Mouse (Mus musculus): ENCODE results near the gene Phtf2.
"Not testable (repeated sequence)": the region's sequence is repeated elsewhere in the genome, so short reads cannot be mapped to it uniquely, and the experiment has no call there.

Phtf2 gene

GRCm38 (mm10) chr5:20864216-20864969 is 17.5 kb downstream of the Phtf2 start:
- DNase-seq: no peak

GRCm38 (mm10) chr5:20861901-20862300 is 20.0 kb downstream of the Phtf2 start:
- no peak for DNase-seq

GRCm38 (mm10) chr5:20860565-20860964 is 21.4 kb downstream of the Phtf2 start:
- DNase-seq: no peak

- DNase-seq: no peak
Observed at GRCm38 (mm10) chr5:20858404-20858803, 23.5 kb downstream of the Phtf2 start.

GRCm38 (mm10) chr5:20855066-20855465 is 26.9 kb downstream of the Phtf2 start:
- no peak for DNase-seq

- DNase-seq: no peak
Observed at GRCm38 (mm10) chr5:20847010-20847409, 34.9 kb downstream of the Phtf2 start.

- no peak for DNase-seq
Observed at GRCm38 (mm10) chr5:20843816-20844215, 38.1 kb downstream of the Phtf2 start.

- no peak for DNase-seq
Observed at GRCm38 (mm10) chr5:20843405-20843804, 38.5 kb downstream of the Phtf2 start.

- no peak for DNase-seq
Observed at GRCm38 (mm10) chr5:20837082-20837481, 44.8 kb downstream of the Phtf2 start.

- DNase-seq: no peak
Observed at GRCm38 (mm10) chr5:20834399-20834798, 47.5 kb downstream of the Phtf2 start.

GRCm38 (mm10) chr5:20831433-20831832 is 50.5 kb downstream of the Phtf2 start:
- DNase-seq: no peak

GRCm38 (mm10) chr5:20830717-20831116 is 51.2 kb downstream of the Phtf2 start:
- no peak for DNase-seq

GRCm38 (mm10) chr5:20821647-20822046 is 60.3 kb downstream of the Phtf2 start:
- no peak for DNase-seq

- no peak for DNase-seq
Observed at GRCm38 (mm10) chr5:20821122-20821521, 60.8 kb downstream of the Phtf2 start.

GRCm38 (mm10) chr5:20815094-20815493 is 66.8 kb downstream of the Phtf2 start:
- no peak for DNase-seq

GRCm38 (mm10) chr5:20810449-20810848 is 71.5 kb downstream of the Phtf2 start:
- DNase-seq: no peak

GRCm38 (mm10) chr5:20795932-20796331 is 86.0 kb downstream of the Phtf2 start:
- no peak for DNase-seq

- DNase-seq: no peak
Observed at GRCm38 (mm10) chr5:20791793-20792554, 90.0 kb downstream of the Phtf2 start.

- DNase-seq: not testable (repeated sequence)
Observed at GRCm38 (mm10) chr5:20786471-20786870, 95.5 kb downstream of the Phtf2 start.

GRCm38 (mm10) chr5:20781116-20781515 is 100.8 kb downstream of the Phtf2 start:
- DNase-seq: no peak

- DNase-seq: no peak
Observed at GRCm38 (mm10) chr5:20779191-20779590, 102.7 kb downstream of the Phtf2 start.

GRCm38 (mm10) chr5:20778274-20778984 is 103.5 kb downstream of the Phtf2 start:
- DNase-seq: no peak

GRCm38 (mm10) chr5:20773341-20773740 is 108.6 kb downstream of the Phtf2 start:
- DNase-seq: no peak

Data from right cerebral cortex, postnatal 14 days (tissue).